Mouse (Mus musculus) forebrain, embryonic 16.5 days (tissue): ENCODE measurements around the gene Ugt1a6b. TPM values are rescaled to one million over a fixed set of nuclear protein-coding genes. Genes with fewer than 3 reads are reported as not detected.
A peak's percentile ranks its signal among the peaks of the same experiment; 100 is the strongest.

Source experiments
- ATAC-seq: fragments of 200-750 bp; cut with Nextera tagmentation; 2 replicates; pipeline ENCODE4 v1.8.0; 2017; ENCODE audit warnings: mild to moderate bottlenecking, moderate library complexity
- H3K27ac ChIP-seq: fragments of 300-500 bp; sonication (generic); 2 replicates; pipeline ENCODE4 v1.5.1; 2014; ENCODE audit warnings: low read length, control low read depth
- H3K27me3 ChIP-seq: fragments of 300-500 bp; sonication (generic); replicated peaks from 2 replicates; pipeline ENCODE4 v1.6.1; 2014; ENCODE audit warnings: low read length; ENCODE audit not compliant: control insufficient read depth, insufficient read depth
- H3K36me3 ChIP-seq: fragments of 300-500 bp; sonication (generic); 2 replicates; pipeline ENCODE4 v1.6.1; 2014; ENCODE audit not compliant: control insufficient read depth, insufficient read depth
- H3K4me1 ChIP-seq: fragments of 300-500 bp; sonication (generic); replicated peaks from 2 replicates; pipeline ENCODE4 v1.6.1; 2014; ENCODE audit warnings: low read length; ENCODE audit not compliant: control insufficient read depth, insufficient read depth
- H3K4me2 ChIP-seq: fragments of 300-500 bp; sonication (generic); 2 replicates; pipeline ENCODE4 v1.6.1; 2014; ENCODE audit warnings: mild to moderate bottlenecking, low read length, control low read depth
- H3K4me3 ChIP-seq: fragments of 300-500 bp; sonication (generic); replicated peaks from 2 replicates; pipeline ENCODE4 v1.5.1; 2014; ENCODE audit warnings: mild to moderate bottlenecking, low read length, control low read depth
- H3K9ac ChIP-seq: fragments of 300-500 bp; sonication (generic); replicated peaks from 2 replicates; pipeline ENCODE4 v1.6.1; 2014; ENCODE audit warnings: low read depth, low read length, control low read depth
- H3K9me3 ChIP-seq: fragments of 300-500 bp; sonication (generic); 2 replicates; pipeline ENCODE4 v1.6.1; 2016; ENCODE audit warnings: low read length; ENCODE audit not compliant: control insufficient read depth
- WGBS: fragments of 180-500 bp; shearing (Covaris S2); extraction: QIAGEN DNeasy Blood & Tissue Kit; methylation state at CpG from one replicate; pipeline ENCODE4 v1.1.7; 2014; 5-methylcytosine and 5-hydroxymethylcytosine counted together
- polyA plus RNA-seq: library from polyadenylated mRNA; unstranded; fragments of >200 nt; fragmentation: Nextera tagmentation; extraction: Ambion mirVana; gene quantifications from 2 replicates; pipeline ENCODE4 v1.2.1, GENCODE M21; 2015

Ugt1a6b gene
- polyA plus RNA-seq, 1 experiment from 2014 or later = 1.0 TPM

DNA sequence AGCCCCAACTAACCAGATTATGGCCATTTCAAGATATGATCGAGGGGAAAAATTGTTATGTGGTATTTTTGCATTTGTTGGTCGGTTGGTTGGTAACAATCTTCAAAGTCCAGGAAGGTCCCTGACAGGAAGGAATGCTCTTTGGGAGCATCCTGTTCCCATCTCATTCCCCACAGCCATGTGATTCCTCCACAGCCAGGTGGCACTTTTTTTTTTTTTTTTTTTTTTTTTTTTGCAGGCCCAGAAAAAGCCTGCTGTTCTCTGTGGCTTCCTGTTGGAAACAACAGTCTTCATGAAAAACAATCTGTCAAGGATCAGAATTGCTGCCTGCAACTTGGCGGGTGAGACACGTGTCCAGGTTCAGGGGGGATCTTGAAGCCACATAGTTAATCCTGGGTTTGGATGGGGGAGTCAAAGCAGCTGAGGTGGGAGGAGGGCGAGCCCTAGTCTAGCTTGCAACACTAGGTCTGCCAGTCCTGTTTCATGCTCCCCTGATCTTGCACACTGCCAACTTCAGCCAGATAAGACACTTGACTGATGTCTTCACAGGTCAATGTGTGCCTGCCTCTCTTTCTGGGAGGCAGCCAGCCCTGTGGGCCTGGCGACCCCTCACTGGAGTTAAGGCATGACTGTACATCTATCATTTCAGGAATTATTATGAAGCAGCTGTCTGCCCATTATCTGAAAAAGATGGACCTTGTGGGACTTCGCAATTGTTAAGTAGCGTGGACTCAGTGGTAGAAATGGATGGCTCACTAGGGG, 156.0 kb downstream of the Ugt1a6b start:
- Histone ChIP-seq H3K9ac (no peak overlapping the region), H3K27me3 (no peaks in the 10 kb centered on the region), H3K9me3 (peaks cover 25% of the 10 kb centered on the region), H3K4me1 (no peaks in the 10 kb centered on the region), H3K4me3 (no peak overlapping the region), H3K36me3 (peaks cover 37% of the 10 kb centered on the region), H3K4me2 (no peak overlapping the region), H3K27ac (no peak overlapping the region)
- 0 out of 2 replicates have a peak, but pooled peaks have one; percentile 3 for ATAC-seq
- 80% methylated on average over 8 of the region's 8 CpGs for WGBS

DNA sequence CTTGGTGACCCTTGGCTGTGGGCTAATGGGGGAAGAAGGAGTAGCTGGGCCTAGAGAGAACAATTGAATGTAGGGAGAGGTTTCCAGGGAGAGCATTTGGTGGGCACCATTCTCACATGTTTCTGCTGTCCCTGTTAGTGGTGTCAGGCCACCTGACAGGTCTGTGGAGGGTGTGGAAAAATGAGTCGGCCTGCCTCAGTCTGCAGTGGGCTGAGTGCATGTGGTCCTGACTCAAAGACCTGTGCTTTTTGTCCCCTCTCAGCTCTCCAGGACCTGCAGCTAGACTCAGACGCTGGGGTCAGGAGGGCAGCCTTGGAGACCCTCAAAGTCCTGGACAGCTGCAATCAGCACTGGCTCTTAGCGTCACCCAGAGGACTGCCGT, 156.6 kb downstream of the Ugt1a6b start:
- no peaks in the 10 kb centered on the region for H3K4me1 ChIP-seq
- no peak overlapping the region for H3K9ac ChIP-seq
- no peak overlapping the region for H3K27ac ChIP-seq
- H3K36me3 ChIP-seq = peaks cover 42% of the 10 kb centered on the region
- H3K4me2 ChIP-seq = no peak overlapping the region
- peaks cover 21% of the 10 kb centered on the region for H3K9me3 ChIP-seq
- ATAC-seq = no peak; the same call in 1 of the 2 replicates
- H3K4me3 ChIP-seq = no peak overlapping the region
- 79% methylated on average over 4 of the region's 4 CpGs for WGBS
- no peaks in the 10 kb centered on the region for H3K27me3 ChIP-seq

DNA sequence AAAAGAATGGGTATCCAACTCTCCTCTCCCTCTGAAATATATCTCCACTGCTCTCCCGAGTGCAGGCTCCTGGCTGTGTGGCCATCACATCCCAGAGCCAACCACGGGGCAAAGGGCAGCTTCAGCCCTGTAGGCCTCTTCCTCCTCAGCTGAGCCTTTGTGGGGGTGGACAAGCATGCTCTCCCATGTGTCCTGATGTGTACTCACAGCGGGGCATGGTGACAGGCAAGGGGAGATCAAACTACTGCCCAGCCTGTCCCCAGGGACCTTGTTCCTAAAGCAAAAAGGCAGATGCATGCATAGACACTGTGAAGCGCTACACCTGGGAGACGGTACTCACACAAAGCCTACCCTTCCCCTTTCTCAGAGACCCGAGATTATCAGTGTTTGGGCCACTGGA, 157.1 kb downstream of the Ugt1a6b start:
- peaks cover 47% of the 10 kb centered on the region for H3K36me3 ChIP-seq
- H3K4me2 ChIP-seq = no peak overlapping the region
- no peak overlapping the region for H3K9ac ChIP-seq
- H3K4me1 ChIP-seq = no peaks in the 10 kb centered on the region
- peak; percentile 2; the same call in 1 of the 2 replicates for ATAC-seq
- no peak overlapping the region for H3K27ac ChIP-seq
- no peak overlapping the region for H3K4me3 ChIP-seq
- H3K9me3 ChIP-seq = peaks cover 17% of the 10 kb centered on the region
- WGBS = 83% methylated on average over 6 of the region's 6 CpGs
- no peaks in the 10 kb centered on the region for H3K27me3 ChIP-seq

DNA sequence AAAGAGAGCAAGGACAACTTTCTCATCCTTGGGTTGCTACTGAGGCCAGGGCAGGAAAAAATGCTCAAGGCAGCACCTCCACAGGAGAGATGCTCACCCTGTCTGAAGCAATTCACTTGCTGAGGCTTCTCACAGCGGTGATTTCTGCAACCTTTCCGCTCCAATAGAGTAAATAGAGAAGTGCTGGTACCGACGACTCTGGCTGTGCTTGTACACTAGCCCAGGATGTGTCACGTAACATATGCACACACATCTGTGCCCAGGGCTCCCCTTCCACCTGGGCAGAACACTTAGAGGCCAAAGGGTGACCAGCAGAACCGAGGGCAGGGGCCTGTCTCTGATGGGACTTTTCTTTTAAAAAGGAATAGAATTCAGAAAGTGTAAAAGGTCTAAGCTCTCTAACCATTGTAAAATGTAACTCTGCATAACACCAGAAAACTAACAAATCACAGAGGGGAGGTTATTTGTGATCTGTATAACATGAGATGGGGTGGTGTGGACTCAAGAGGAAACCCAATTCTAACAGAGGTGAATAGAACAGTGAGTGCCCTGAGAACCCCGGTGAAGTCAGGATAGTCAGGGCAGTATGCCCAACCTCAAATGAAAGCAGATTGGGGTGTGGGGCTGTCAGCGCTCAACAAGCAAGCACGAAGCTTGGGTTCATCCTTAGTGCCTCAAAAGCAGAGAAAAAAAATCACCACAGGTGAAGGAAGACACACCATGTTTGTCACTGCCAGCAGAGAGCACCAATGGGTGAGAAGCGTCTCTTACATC, 157.7 kb downstream of the Ugt1a6b start:
- H3K27ac ChIP-seq = no peak overlapping the region
- no peak overlapping the region for H3K4me2 ChIP-seq
- no peaks in the 10 kb centered on the region for H3K4me1 ChIP-seq
- 85% methylated on average over 10 of the region's 10 CpGs for WGBS
- ATAC-seq = no peak
- H3K4me3 ChIP-seq = no peak overlapping the region
- H3K9me3 ChIP-seq = peaks cover 11% of the 10 kb centered on the region
- H3K27me3 ChIP-seq = no peaks in the 10 kb centered on the region
- peaks cover 54% of the 10 kb centered on the region for H3K36me3 ChIP-seq
- H3K9ac ChIP-seq = no peak overlapping the region

DNA sequence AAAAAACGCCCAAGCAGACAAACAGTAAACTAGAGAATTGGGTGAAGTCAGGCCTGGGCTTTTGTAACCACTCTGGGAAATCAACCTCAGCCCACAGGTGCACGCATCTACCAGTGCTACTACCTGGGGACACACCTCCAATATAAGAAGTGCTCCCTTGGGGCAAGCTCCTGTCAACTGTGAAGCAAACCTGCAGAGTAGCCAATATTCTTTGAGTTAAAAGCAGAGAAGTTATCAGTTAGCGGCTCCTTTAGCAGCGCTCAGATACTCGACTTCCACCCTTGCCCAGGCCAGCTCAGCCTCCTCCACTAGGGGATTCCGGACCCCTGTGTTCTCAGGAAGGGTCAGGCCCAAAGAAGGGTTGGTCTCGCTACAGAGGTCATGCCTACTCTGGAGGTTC, 158.7 kb downstream of the Ugt1a6b start:
- H3K4me2 ChIP-seq = no peak overlapping the region
- no peaks in the 10 kb centered on the region for H3K27me3 ChIP-seq
- H3K9ac ChIP-seq = no peak overlapping the region
- H3K4me3 ChIP-seq = no peak overlapping the region
- 89% methylated on average over 7 of the region's 7 CpGs for WGBS
- H3K27ac ChIP-seq = no peak overlapping the region
- no peak for ATAC-seq
- H3K36me3 ChIP-seq = peaks cover 63% of the 10 kb centered on the region
- H3K4me1 ChIP-seq = no peaks in the 10 kb centered on the region
- 0 out of 2 replicates have a peak, but pooled peaks cover 3% of the 10 kb centered on the region for H3K9me3 ChIP-seq

DNA sequence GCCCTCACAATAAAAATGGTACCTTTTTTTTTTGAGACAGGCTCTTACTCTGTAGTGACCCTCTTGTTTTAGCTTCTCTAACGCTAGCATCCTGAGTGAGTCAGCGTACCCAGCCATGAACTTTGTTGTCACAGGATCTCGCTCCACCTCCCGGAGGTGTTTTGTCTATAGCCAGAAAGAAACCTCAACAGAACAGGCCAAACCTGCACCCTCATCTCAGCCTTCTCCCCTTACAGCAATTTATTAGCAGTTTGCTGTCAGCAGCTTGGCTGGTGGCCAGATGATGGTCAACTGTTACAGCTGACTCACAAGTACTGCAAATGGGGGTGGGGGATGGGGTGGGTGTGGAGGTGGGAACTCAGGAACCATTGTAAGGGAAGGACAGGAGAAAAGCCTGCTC, 159.2 kb downstream of the Ugt1a6b start:
- H3K9me3 ChIP-seq = no peaks in the 10 kb centered on the region
- no peak overlapping the region for H3K27ac ChIP-seq
- no peak overlapping the region for H3K9ac ChIP-seq
- H3K4me2 ChIP-seq = no peak overlapping the region
- H3K36me3 ChIP-seq = peaks cover 69% of the 10 kb centered on the region
- no peak for ATAC-seq
- 82% methylated on average over 4 of the region's 4 CpGs for WGBS
- H3K27me3 ChIP-seq = no peaks in the 10 kb centered on the region
- H3K4me3 ChIP-seq = no peak overlapping the region
- no peaks in the 10 kb centered on the region for H3K4me1 ChIP-seq

DNA sequence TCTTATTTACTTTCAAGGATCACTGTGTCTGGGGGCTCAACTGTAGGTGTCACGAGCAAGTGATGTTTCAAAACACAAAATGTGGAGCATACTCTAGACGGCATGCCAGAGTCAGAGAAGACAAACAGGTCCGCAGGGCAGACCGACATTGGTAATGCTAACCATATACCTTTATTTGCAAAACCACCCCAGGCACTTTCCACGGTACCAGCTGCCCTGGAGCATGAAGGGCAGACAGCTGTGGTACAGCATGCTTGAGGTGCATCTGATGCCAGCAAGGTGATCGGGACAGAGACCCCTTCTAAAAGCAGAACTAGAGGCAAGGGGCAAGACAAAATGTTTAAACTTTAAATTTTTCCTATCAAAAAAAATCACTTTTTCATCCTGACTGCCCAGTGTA, 159.9 kb downstream of the Ugt1a6b start:
- no peaks in the 10 kb centered on the region for H3K9me3 ChIP-seq
- H3K36me3 ChIP-seq = peaks cover 76% of the 10 kb centered on the region
- whole genome bisulfite sequencing = 78% methylated on average over 6 of the region's 6 CpGs
- no peak overlapping the region for H3K9ac ChIP-seq
- ATAC-seq = no peak
- H3K4me1 ChIP-seq = no peaks in the 10 kb centered on the region
- H3K27ac ChIP-seq = no peak overlapping the region
- no peaks in the 10 kb centered on the region for H3K27me3 ChIP-seq
- no peak overlapping the region for H3K4me3 ChIP-seq
- no peak overlapping the region for H3K4me2 ChIP-seq

DNA sequence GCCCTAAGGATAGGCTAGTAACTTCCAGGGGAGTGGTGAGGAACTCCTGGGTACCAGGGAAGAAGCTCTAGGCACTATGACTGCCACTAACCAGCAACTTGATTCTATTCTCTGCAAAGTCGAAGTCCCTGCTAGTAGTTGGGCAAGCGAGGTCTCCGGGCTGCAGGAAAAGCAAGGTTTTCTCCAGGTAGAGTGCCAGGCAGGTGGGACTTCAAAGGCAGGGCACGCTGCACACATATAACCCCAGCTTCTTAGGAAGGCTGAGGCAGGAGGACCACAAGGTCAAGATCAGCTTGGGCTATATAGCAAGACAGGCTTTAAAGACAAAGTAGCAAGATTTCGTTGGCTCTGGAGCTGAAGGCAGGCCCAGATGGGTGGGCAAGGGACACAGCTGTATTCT, 160.7 kb downstream of the Ugt1a6b start:
- H3K4me3 ChIP-seq = no peak overlapping the region
- H3K36me3 ChIP-seq = peaks cover 84% of the 10 kb centered on the region
- no peaks in the 10 kb centered on the region for H3K4me1 ChIP-seq
- ATAC-seq = no peak
- no peak overlapping the region for H3K27ac ChIP-seq
- no peaks in the 10 kb centered on the region for H3K27me3 ChIP-seq
- WGBS = 90% methylated on average over 5 of the region's 5 CpGs
- no peak overlapping the region for H3K9ac ChIP-seq
- no peaks in the 10 kb centered on the region for H3K9me3 ChIP-seq
- no peak overlapping the region for H3K4me2 ChIP-seq

DNA sequence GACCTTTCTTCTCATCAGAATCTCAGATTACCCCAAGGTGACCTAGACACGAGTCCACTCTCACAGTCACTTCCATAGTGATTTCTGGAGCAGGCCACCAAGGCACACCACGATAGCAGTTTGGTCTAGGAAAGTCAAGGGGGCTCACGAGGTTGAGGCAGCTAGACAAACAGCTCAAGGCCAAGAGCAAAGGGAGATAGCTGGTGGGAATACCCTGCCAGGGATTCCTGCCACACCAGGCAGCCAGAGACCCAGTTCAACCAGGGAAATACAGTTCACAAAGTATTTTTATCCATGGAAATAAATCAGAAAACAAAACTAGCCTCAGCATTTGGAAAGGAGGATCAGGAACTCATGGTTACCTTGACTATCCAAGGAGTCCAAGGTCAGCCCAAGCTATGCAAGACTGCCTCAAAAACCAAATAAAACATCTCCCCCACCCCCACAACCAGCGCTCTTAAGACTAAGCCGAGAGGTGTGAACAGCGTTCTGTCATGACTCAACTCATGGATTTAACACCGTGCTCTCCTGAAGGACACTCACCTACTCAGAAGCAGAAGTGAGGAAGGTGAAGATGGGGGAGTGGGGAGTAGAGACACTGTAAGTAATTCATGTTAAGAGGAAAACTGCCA, 161.3 kb downstream of the Ugt1a6b start:
- H3K36me3 ChIP-seq = peaks cover 90% of the 10 kb centered on the region
- no peak overlapping the region for H3K27ac ChIP-seq
- no peak overlapping the region for H3K4me2 ChIP-seq
- H3K9ac ChIP-seq = no peak overlapping the region
- no peak overlapping the region for H3K4me3 ChIP-seq
- ATAC-seq = no peak
- H3K9me3 ChIP-seq = no peaks in the 10 kb centered on the region
- no peaks in the 10 kb centered on the region for H3K4me1 ChIP-seq
- 90% methylated on average over 7 of the region's 7 CpGs for WGBS
- no peaks in the 10 kb centered on the region for H3K27me3 ChIP-seq
